Mouse (Mus musculus): Measurements from ENCODE around the gene Bnip1.

DNA sequence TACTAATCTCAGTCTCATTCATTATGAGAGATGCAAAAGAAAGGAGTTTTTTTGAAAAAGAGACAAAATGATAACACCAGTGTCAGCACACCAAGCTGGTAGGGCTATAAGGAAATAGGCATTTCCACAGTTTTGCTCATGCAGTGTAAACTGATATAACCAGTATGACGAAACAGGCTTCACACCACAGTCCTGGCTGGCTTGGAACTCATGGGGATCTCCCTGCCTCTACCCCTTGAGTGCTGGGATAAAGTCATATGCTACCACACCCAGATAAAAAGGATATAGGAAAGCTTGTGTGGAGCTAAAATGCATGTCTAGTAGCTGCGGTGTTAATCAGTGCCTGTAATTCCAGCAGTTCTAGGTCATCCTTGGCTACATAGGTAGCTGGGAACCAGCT is 1.4 kb upstream of the Bnip1 start:
- TF ChIP-seq CTCF (IDR thresholded peaks at IDR 0.05; ENCODE audit: low read depth, low read length) (no peak), POLR2A (IDR thresholded peaks at IDR 0.05; ENCODE audit: extremely low read depth, insufficient read depth, low read length) (no peak)
